Mouse (Mus musculus) forebrain, embryonic 16.5 days (tissue): Measurements from ENCODE around the gene Zbtb46. TPM values are rescaled to one million over a fixed set of nuclear protein-coding genes. Genes with fewer than 3 reads are reported as not detected.

ENCODE experiments used
- ATAC-seq: fragments of 200-750 bp; cut with Nextera tagmentation; 2 replicates; pipeline ENCODE4 v1.8.0; 2017; ENCODE audit warnings: mild to moderate bottlenecking, moderate library complexity
- H3K27ac ChIP-seq: fragments of 300-500 bp; sonication (generic); 2 replicates; pipeline ENCODE4 v1.5.1; 2014; ENCODE audit warnings: low read length, control low read depth
- H3K27me3 ChIP-seq: fragments of 300-500 bp; sonication (generic); replicated peaks from 2 replicates; pipeline ENCODE4 v1.6.1; 2014; ENCODE audit warnings: low read length; ENCODE audit not compliant: control insufficient read depth, insufficient read depth
- H3K36me3 ChIP-seq: fragments of 300-500 bp; sonication (generic); 2 replicates; pipeline ENCODE4 v1.6.1; 2014; ENCODE audit not compliant: control insufficient read depth, insufficient read depth
- H3K4me1 ChIP-seq: fragments of 300-500 bp; sonication (generic); replicated peaks from 2 replicates; pipeline ENCODE4 v1.6.1; 2014; ENCODE audit warnings: low read length; ENCODE audit not compliant: control insufficient read depth, insufficient read depth
- H3K4me2 ChIP-seq: fragments of 300-500 bp; sonication (generic); 2 replicates; pipeline ENCODE4 v1.6.1; 2014; ENCODE audit warnings: mild to moderate bottlenecking, low read length, control low read depth
- H3K4me3 ChIP-seq: fragments of 300-500 bp; sonication (generic); replicated peaks from 2 replicates; pipeline ENCODE4 v1.5.1; 2014; ENCODE audit warnings: mild to moderate bottlenecking, low read length, control low read depth
- H3K9ac ChIP-seq: fragments of 300-500 bp; sonication (generic); replicated peaks from 2 replicates; pipeline ENCODE4 v1.6.1; 2014; ENCODE audit warnings: low read depth, low read length, control low read depth
- H3K9me3 ChIP-seq: fragments of 300-500 bp; sonication (generic); 2 replicates; pipeline ENCODE4 v1.6.1; 2016; ENCODE audit warnings: low read length; ENCODE audit not compliant: control insufficient read depth
- WGBS: fragments of 180-500 bp; shearing (Covaris S2); extraction: QIAGEN DNeasy Blood & Tissue Kit; methylation state at CpG from one replicate; pipeline ENCODE4 v1.1.7; 2014; 5-methylcytosine and 5-hydroxymethylcytosine counted together
- polyA plus RNA-seq: library from polyadenylated mRNA; unstranded; fragments of >200 nt; fragmentation: Nextera tagmentation; extraction: Ambion mirVana; gene quantifications from 2 replicates; pipeline ENCODE4 v1.2.1, GENCODE M21; 2015

Gene Zbtb46
- polyA plus RNA-seq, 1 experiment from 2014 or later = 11.9 TPM

DNA sequence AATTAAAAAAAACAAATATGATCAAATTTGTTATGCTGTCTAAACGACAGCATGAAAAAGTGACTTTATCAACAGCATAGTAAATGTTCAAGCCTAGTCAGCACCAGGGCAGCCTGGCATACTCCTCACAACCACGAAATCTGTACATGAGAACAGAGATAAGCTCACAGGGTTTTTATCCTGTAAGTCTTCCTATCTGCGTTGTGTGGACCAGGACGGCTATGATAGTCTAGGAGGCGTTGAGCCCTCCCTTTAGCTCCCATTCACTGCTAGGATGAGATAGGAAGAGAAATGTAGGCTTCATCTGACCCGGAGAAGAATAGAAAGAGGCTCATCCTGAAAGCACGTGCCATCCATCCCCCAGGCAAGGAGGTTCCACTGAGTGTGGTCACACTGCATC lies 39.9 kb downstream of the Zbtb46 start:
- peaks cover 3% of the 10 kb centered on the region; the same call in 1 of the 2 replicates for H3K36me3 ChIP-seq
- H3K4me1 ChIP-seq = peaks cover 2% of the 10 kb centered on the region; the same call in 1 of the 2 replicates
- no peaks in the 10 kb centered on the region for H3K9me3 ChIP-seq
- no peak for ATAC-seq
- no peak overlapping the region for H3K27ac ChIP-seq
- no peak overlapping the region for H3K4me2 ChIP-seq
- H3K9ac ChIP-seq = no peak overlapping the region
- no peak overlapping the region for H3K4me3 ChIP-seq
- H3K27me3 ChIP-seq = no peaks in the 10 kb centered on the region
- WGBS = 90% methylated on average over 7 of the region's 7 CpGs

DNA sequence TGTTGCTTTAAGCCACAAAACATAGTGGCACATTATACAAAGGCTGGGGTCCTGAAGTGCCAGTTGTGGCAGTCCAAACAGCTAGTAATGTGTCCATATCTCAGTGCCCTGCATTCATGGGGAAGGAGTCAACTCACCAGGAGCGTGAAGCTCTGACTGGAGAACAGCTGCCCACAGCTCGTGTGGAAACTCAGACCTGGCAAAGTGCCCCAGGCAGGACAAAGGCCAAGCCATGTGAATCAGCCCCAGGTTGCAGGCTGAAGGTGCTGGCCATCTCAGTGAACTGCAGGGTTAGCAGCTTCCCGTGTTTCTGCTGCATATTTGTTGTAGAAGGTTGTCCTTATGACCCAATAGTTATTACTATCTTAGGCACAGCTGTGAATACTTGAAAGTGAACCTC lies 43.3 kb downstream of the Zbtb46 start:
- Histone ChIP-seq H3K4me3 (no peak overlapping the region), H3K9ac (no peak overlapping the region), H3K27ac (no peak overlapping the region), H3K4me1 (peaks cover 2% of the 10 kb centered on the region; the same call in 1 of the 2 replicates), H3K9me3 (no peaks in the 10 kb centered on the region), H3K27me3 (no peaks in the 10 kb centered on the region), H3K36me3 (no peaks in the 10 kb centered on the region; the same call in 1 of the 2 replicates), H3K4me2 (no peak overlapping the region)
- WGBS = 50% methylated on average over 3 of the region's 3 CpGs
- ATAC-seq = no peak

- H3K9ac ChIP-seq = no peak overlapping the region
- H3K9me3 ChIP-seq = no peaks in the 10 kb centered on the region
- no peaks in the 10 kb centered on the region; the same call in 1 of the 2 replicates for H3K36me3 ChIP-seq
- H3K4me3 ChIP-seq = no peak overlapping the region
- no peak overlapping the region for H3K27ac ChIP-seq
- ATAC-seq = no peak
- no peaks in the 10 kb centered on the region for H3K27me3 ChIP-seq
- 0 out of 2 replicates have a peak, but pooled peaks cover 3% of the 10 kb centered on the region for H3K4me1 ChIP-seq
- WGBS = 57% methylated on average over 2 of the region's 2 CpGs
- H3K4me2 ChIP-seq = no peak overlapping the region
These were observed 46.1 kb downstream of the Zbtb46 start for GRCm38 (mm10) chr2:181413141-181413540.

GRCm38 (mm10) chr2:181410760-181411473 lies 48.3 kb downstream of the Zbtb46 start:
- H3K36me3 ChIP-seq = no peaks in the 10 kb centered on the region; the same call in 1 of the 2 replicates
- H3K27ac ChIP-seq = no peak overlapping the region
- 30% methylated on average over 4 of the region's 4 CpGs for WGBS
- H3K4me2 ChIP-seq = no peak overlapping the region
- no peak overlapping the region for H3K9ac ChIP-seq
- no peak overlapping the region for H3K4me3 ChIP-seq
- H3K9me3 ChIP-seq = no peaks in the 10 kb centered on the region
- H3K27me3 ChIP-seq = no peaks in the 10 kb centered on the region
- H3K4me1 ChIP-seq = 0 out of 2 replicates have a peak, but pooled peaks cover 3% of the 10 kb centered on the region
- no peak for ATAC-seq

GRCm38 (mm10) chr2:181409643-181410042 lies 49.6 kb downstream of the Zbtb46 start:
- Histone ChIP-seq H3K36me3 (no peaks in the 10 kb centered on the region; the same call in 1 of the 2 replicates), H3K27me3 (no peaks in the 10 kb centered on the region), H3K4me3 (no peak overlapping the region), H3K27ac (no peak overlapping the region), H3K4me1 (0 out of 2 replicates have a peak, but pooled peaks cover 3% of the 10 kb centered on the region), H3K4me2 (no peak overlapping the region), H3K9ac (no peak overlapping the region), H3K9me3 (no peaks in the 10 kb centered on the region)
- ATAC-seq = no peak
- WGBS = 85% methylated on average over 7 of the region's 7 CpGs

GRCm38 (mm10) chr2:181403722-181404121 lies 55.5 kb downstream of the Zbtb46 start:
- Histone ChIP-seq H3K4me1 (no peaks in the 10 kb centered on the region), H3K36me3 (no peaks in the 10 kb centered on the region), H3K4me3 (no peak overlapping the region), H3K9me3 (no peaks in the 10 kb centered on the region), H3K4me2 (no peak overlapping the region), H3K9ac (no peak overlapping the region), H3K27ac (no peak overlapping the region), H3K27me3 (no peaks in the 10 kb centered on the region)
- ATAC-seq = no peak
- WGBS = 93% methylated on average over 3 of the region's 3 CpGs

- Histone ChIP-seq H3K27ac (no peak overlapping the region), H3K9me3 (no peaks in the 10 kb centered on the region), H3K27me3 (no peaks in the 10 kb centered on the region), H3K4me1 (no peaks in the 10 kb centered on the region), H3K9ac (no peak overlapping the region), H3K4me2 (no peak overlapping the region), H3K36me3 (no peaks in the 10 kb centered on the region), H3K4me3 (no peak overlapping the region)
- no peak for ATAC-seq
- 23% methylated on average over 1 of the region's 1 CpGs for WGBS
These were observed 57.7 kb downstream of the Zbtb46 start for GRCm38 (mm10) chr2:181401497-181401896.

- Histone ChIP-seq H3K27me3 (no peaks in the 10 kb centered on the region), H3K4me2 (no peak overlapping the region), H3K27ac (no peak overlapping the region), H3K9me3 (no peaks in the 10 kb centered on the region), H3K4me3 (no peak overlapping the region), H3K36me3 (no peaks in the 10 kb centered on the region), H3K9ac (no peak overlapping the region), H3K4me1 (no peaks in the 10 kb centered on the region)
- no peak for ATAC-seq
- 49% methylated on average over 5 of the region's 5 CpGs for whole genome bisulfite sequencing
These were observed 61.9 kb downstream of the Zbtb46 start for GRCm38 (mm10) chr2:181397207-181397761.

DNA sequence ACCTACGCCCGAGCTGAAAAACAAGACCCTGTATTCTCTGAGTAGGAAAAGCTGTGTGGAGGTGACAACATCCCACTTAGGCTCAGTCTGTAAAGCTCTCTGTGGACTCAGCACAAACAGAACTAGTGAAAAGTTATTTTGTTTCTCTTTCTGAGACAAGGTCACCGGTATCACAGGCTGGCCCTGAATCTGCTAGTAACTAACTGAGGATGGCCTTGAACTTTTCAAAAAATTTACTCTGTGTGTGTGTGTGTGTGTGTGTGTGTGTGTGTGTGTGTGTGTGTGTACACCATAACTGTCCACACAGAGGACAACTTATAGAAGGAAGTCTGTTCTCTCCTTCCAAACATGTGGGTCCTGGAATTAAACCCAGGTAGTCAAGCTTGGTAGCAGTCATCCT lies 65.1 kb downstream of the Zbtb46 start:
- Histone ChIP-seq H3K27me3 (no peaks in the 10 kb centered on the region), H3K36me3 (no peaks in the 10 kb centered on the region), H3K27ac (no peak overlapping the region), H3K4me1 (no peaks in the 10 kb centered on the region), H3K4me2 (no peak overlapping the region), H3K9me3 (no peaks in the 10 kb centered on the region), H3K4me3 (no peak overlapping the region), H3K9ac (no peak overlapping the region)
- ATAC-seq = no peak
- WGBS = 96% methylated on average over 3 of the region's 3 CpGs
